Mouse (Mus musculus) cortical plate, adult 2 months (tissue): ENCODE data around the gene Asb1. TPM values are rescaled to one million over a fixed set of nuclear protein-coding genes. Genes with fewer than 3 reads are reported as not detected.

Experiments used
- H3K27ac ChIP-seq: fragments of 200-500 bp; 2 replicates; pipeline ENCODE4 v1.5.1; 2012; ENCODE audit warnings: low read length, control low read depth, inconsistent platforms; ENCODE audit not compliant: insufficient read depth
- H3K4me1 ChIP-seq: fragments of 200-500 bp; 2 replicates; pipeline ENCODE4 v1.6.1; 2011; ENCODE audit warnings: low read length; ENCODE audit not compliant: control insufficient read depth, insufficient read depth
- H3K4me3 ChIP-seq: fragments of 200-500 bp; 2 replicates; pipeline ENCODE4 v1.5.1; 2011; ENCODE audit warnings: mild to moderate bottlenecking, low read length, control low read depth; ENCODE audit not compliant: insufficient read depth
- CTCF ChIP-seq: fragments of 200-500 bp; IDR thresholded peaks from 2 replicates; pipeline ENCODE4 v1.5.1; 2011; ENCODE audit warnings: mild to moderate bottlenecking, control low read depth, low read length; ENCODE audit not compliant: insufficient read depth; ENCODE audit errors: extremely low read depth
- POLR2A ChIP-seq: fragments of 200-500 bp; IDR thresholded peaks from 2 replicates; pipeline ENCODE4 v1.6.1; 2011; ENCODE audit warnings: mild to moderate bottlenecking, low read length, control low read depth; ENCODE audit not compliant: insufficient read depth; ENCODE audit errors: extremely low read depth
- polyA plus RNA-seq: library from polyadenylated mRNA; depleted of rRNA; stranded (reverse); fragments of >200 nt; gene quantifications from 2 replicates; pipeline ENCODE4 v1.2.3, GENCODE M21; 2012

Asb1 gene
- polyA plus RNA-seq, 1 experiment, result 22.2 TPM

DNA sequence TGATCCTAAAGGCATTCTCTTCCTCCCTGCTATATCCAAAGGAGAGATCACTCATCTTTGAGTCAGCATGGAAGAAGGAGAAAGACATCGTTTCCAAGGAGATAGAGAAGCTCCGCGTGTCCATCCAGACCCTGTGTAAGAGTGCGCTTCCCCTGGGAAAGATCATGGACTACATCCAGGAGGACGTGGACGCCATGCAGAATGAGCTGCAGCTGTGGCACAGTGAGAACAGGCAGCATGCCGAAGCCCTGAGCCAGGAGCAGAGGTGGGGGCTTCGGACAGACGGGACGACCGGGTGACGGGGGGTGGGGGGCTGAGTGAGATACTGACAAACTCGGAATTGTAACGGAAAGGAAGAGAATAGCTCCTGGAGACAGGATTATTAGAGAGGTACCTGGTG, 14.5 kb upstream of the Asb1 start:
- no peaks in the 10 kb centered on the region for H3K4me1 ChIP-seq
- no peak overlapping the region for H3K4me3 ChIP-seq
- TF ChIP-seq POLR2A, result no peak
- TF ChIP-seq CTCF, result no peak
- H3K27ac ChIP-seq, result no peak overlapping the region

GRCm38 (mm10) chr1:91530166-91530565, 10.2 kb upstream of the Asb1 start:
- Histone ChIP-seq H3K4me3 (no peak overlapping the region), H3K4me1 (no peaks in the 10 kb centered on the region), H3K27ac (no peak overlapping the region)
- TF ChIP-seq CTCF (no peak), POLR2A (no peak)

DNA sequence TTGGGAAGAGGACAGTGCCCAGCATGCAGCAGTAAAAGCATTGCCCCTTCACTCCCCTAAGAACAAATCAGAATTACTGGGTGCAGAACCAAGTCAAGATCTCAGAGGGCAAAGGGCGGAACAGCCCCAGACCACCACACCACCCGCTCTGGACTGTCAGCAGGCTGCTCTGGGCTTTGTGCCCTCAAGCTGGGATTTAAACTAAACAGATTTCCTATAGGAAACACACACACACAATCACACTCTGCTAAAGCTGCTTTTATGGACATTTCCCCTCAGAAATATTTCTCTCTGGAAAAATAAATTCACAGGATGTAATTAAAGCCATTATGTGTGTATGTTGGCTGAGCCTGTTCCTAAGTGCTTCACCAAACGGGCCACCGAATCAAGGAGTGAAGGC, 8.1 kb upstream of the Asb1 start:
- Histone ChIP-seq H3K4me3 (no peak overlapping the region), H3K4me1 (no peaks in the 10 kb centered on the region), H3K27ac (no peak overlapping the region)
- TF ChIP-seq CTCF, result no peak
- TF ChIP-seq POLR2A, result no peak

DNA sequence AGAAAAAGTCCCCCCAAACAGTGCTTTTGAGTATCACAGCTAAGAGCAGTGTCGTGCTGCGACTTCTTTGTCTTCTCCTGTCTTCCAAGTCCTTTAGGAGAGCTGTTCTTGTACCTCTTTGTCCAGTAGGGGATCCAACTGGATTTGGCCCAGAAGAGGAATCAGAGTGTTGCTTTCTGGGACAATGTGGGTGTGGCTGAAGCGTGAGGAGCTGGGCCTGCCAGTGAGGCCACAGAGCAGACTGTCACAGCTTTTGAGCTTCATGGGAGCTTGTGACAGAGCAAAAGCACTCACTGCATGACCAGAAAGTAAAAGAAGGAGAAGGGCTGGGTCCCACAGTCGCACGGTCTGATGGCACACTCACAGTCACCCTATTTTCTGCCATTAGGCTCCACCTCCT, 7.5 kb upstream of the Asb1 start:
- TF ChIP-seq POLR2A, result no peak
- Histone ChIP-seq H3K27ac (no peak overlapping the region), H3K4me1 (no peaks in the 10 kb centered on the region), H3K4me3 (no peak overlapping the region)

DNA sequence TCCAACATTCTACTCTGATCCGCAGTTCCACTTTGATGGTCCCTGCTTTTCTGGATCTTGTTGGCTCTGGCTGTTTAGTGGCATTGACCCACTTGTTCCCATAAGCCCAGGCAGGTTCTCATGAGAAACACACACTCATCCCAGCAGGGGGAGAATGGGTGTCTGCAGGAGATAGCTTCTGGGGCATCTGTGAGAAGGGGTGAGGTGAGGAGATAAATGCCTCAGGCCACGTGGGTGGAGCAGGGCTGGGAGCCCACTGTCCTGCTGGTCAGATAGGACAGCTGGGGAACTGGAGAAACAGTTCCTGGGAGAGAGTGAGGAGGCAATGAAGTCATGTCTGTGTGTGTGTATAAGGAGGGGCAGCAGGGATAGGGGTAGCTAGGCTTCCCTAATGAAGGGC, 6.9 kb upstream of the Asb1 start:
- no peak overlapping the region for H3K27ac ChIP-seq
- no peak overlapping the region for H3K4me3 ChIP-seq
- no peaks in the 10 kb centered on the region for H3K4me1 ChIP-seq
- TF ChIP-seq CTCF (no peak), POLR2A (no peak)

DNA sequence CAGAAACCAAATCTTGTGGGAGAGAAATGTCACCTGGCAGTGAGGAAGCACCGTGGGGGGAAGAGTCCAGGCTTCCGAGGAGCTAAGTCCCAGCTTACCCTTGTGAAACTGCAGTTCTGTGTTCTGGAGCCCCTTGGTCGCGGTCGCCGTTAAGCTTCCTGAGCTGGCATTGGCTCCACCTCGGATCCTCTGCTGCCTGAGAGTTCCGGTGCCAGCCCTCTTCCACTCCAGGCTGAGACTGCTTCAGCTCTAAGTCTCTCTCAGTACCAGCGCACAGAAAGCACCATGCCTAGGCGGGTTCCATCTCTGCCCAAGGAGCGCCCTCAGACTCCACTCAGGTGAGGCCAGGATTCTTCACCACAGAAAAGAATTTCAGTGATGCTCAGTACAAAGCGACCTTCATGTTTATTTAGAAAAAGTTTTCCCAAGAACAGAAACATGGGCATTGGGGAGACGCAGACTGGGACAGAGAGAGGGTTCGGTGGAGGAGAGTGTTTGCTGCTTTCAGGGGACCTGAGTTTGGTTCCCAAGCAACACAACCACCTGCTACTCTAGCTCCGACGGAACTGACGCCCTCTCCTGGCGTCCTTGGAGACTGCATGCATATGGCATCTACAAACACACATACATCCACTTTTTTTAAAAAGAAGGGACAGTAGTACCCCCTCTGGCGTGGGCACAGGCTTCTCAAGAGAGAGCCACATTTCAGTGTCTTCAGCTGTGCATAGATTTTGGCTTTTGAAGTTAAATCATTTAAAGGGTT, 6.2 kb upstream of the Asb1 start:
- Histone ChIP-seq H3K4me3 (no peak overlapping the region), H3K27ac (no peak overlapping the region), H3K4me1 (no peaks in the 10 kb centered on the region)
- TF ChIP-seq POLR2A, result no peak

GRCm38 (mm10) chr1:91537786-91538569, 2.4 kb upstream of the Asb1 start:
- no peak overlapping the region for H3K27ac ChIP-seq
- H3K4me1 ChIP-seq, result no peaks in the 10 kb centered on the region
- no peak overlapping the region for H3K4me3 ChIP-seq
- TF ChIP-seq POLR2A, result no peak
- TF ChIP-seq CTCF, result no peak

DNA sequence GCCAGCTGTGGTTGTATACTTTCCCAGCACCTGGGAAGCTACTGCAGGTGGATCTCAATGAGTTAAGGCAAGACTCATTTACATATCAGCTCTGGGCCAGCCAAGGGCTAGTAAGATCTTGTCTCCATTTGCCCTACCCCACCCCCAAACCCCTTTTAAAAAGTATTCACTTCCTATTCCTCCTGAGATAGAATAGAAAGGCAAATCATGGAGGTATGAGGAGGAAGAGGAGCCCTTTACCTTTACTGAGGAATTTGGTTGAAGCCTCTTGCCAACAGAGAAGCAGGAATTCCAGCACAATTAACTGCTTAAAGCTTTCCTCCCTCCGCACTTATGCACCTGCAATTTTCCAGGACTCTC, 1.8 kb upstream of the Asb1 start:
- Histone ChIP-seq H3K4me3 (no peak overlapping the region), H3K4me1 (no peaks in the 10 kb centered on the region), H3K27ac (no peak overlapping the region)
- TF ChIP-seq CTCF (no peak), POLR2A (no peak)

- no peaks in the 10 kb centered on the region for H3K4me1 ChIP-seq
- no peak overlapping the region for H3K27ac ChIP-seq
- no peak for TF ChIP-seq CTCF
- no peak for TF ChIP-seq POLR2A
- no peak overlapping the region; the same call in 1 of the 2 replicates for H3K4me3 ChIP-seq
Observed at GRCm38 (mm10) chr1:91539246-91539645, 1.1 kb upstream of the Asb1 start.

- no peak for TF ChIP-seq POLR2A
- TF ChIP-seq CTCF, result no peak
- H3K4me3 ChIP-seq, result peak overlapping the region; percentile 39
- H3K4me1 ChIP-seq, result no peaks in the 10 kb centered on the region
- H3K27ac ChIP-seq, result no peak overlapping the region
Observed at GRCm38 (mm10) chr1:91539704-91540270, 557 bp upstream of the Asb1 start.
